8 mouse cellular contexts compared by ENCODE assay signal in genomic region chr15:97849116-97849911, GRCm38 (mm10). TPM values are rescaled to one million over a fixed set of nuclear protein-coding genes. Genes with fewer than 3 reads are reported as not detected.
A peak's percentile ranks its signal among the peaks of the same experiment; 100 is the strongest.
DNase-seq lines count a peak whose midpoint lies in the region; ATAC-seq and TF ChIP-seq lines count a peak whose summit lies in the region.

No protein-coding gene starts in this region.

- H3K9me3 ChIP-seq in forebrain, postnatal 0 days (ENCODE audit: low read length), result no peaks in the 10 kb centered on the region
- no peaks in the 10 kb centered on the region for H3K9me3 ChIP-seq in neural tube, embryonic 15.5 days (replicated peaks)

- H3K4me2 ChIP-seq in forebrain, postnatal 0 days (ENCODE audit: low read depth), result peak overlapping the region; percentile 50
- peak overlapping the region; percentile 75 for H3K4me2 ChIP-seq in neural tube, embryonic 15.5 days

- no peak for TF ChIP-seq POLR2A in lung, adult 2 months (IDR thresholded peaks at IDR 0.05; ENCODE audit: borderline replicate concordance, extremely low read depth, low read depth, low read length)

- H3K36me3 ChIP-seq in forebrain, postnatal 0 days (ENCODE audit: insufficient read depth), result no peaks in the 10 kb centered on the region
- H3K36me3 ChIP-seq in neural tube, embryonic 15.5 days, result no peaks in the 10 kb centered on the region

- no peaks in the 10 kb centered on the region for H3K27me3 ChIP-seq in forebrain, postnatal 0 days (ENCODE audit: insufficient read depth, low read length)
- H3K27me3 ChIP-seq in neural tube, embryonic 15.5 days (replicated peaks), result no peaks in the 10 kb centered on the region

- peak; percentile 98 for DNase-seq in MEL-GATA-1-ER (ENCODE audit: extremely low read depth, low read depth)
- peak; percentile 84 to 88 for DNase-seq in cerebellum, adult 18-20 months
- peak; percentile 97 for DNase-seq in forebrain, postnatal 0 days
- peak; percentile 93 for DNase-seq in heart, postnatal 4 days
- peak; percentile 86 to 87 for DNase-seq in layer of hippocampus, adult 2 months (ENCODE audit: low spot score in 2 of 2)
- peak; percentile 81 for DNase-seq in lung, adult 2 months
- DNase-seq in thymus, adult 18-20 months, result peak; percentile 58 to 80

- peak overlapping the region; percentile 67 for H3K27ac ChIP-seq in forebrain, postnatal 0 days (ENCODE audit: low read depth, low read length)
- peak overlapping the region; percentile 11; the same call in 1 of the 2 replicates for H3K27ac ChIP-seq in layer of hippocampus, adult 2 months
- H3K27ac ChIP-seq in neural tube, embryonic 15.5 days (replicated peaks), result peak overlapping the region; percentile 77

- peak; percentile 91 for TF ChIP-seq CTCF in forebrain, postnatal 0 days (IDR thresholded peaks at IDR 0.05; ENCODE audit: low read depth)
- TF ChIP-seq CTCF in layer of hippocampus, adult 2 months (conservative IDR thresholded peaks at IDR 0.05), result peak; percentile 85
- peak; percentile 76 for TF ChIP-seq CTCF in lung, adult 2 months (IDR thresholded peaks at IDR 0.05; ENCODE audit: insufficient read depth, low read length)

- peak overlapping the region; percentile 32 for H3K4me3 ChIP-seq in forebrain, postnatal 0 days (ENCODE audit: low read depth, low read length)
- peak overlapping the region; percentile 46 for H3K4me3 ChIP-seq in layer of hippocampus, adult 2 months
- peak overlapping the region; percentile 50 for H3K4me3 ChIP-seq in lung, adult 2 months (replicated peaks; ENCODE audit: extremely low read depth, low read depth, low read length)
- H3K4me3 ChIP-seq in neural tube, embryonic 15.5 days (replicated peaks), result peak overlapping the region; percentile 43

- no peaks in the 10 kb centered on the region for H3K4me1 ChIP-seq in forebrain, postnatal 0 days (ENCODE audit: insufficient read depth)
- no peaks in the 10 kb centered on the region for H3K4me1 ChIP-seq in lung, adult 2 months (ENCODE audit: control insufficient read depth, insufficient read depth, low read length)
- H3K4me1 ChIP-seq in neural tube, embryonic 15.5 days, result peaks cover 6% of the 10 kb centered on the region; the same call in 1 of the 2 replicates

- WGBS in forebrain, postnatal 0 days, result 7% methylated on average over 19 of the region's 19 CpGs
- WGBS in lung, adult 2 months, result 4% methylated on average over 19 of the region's 19 CpGs
- WGBS in neural tube, embryonic 15.5 days, result 7% methylated on average over 19 of the region's 19 CpGs

- H3K9ac ChIP-seq in forebrain, postnatal 0 days, result peak overlapping the region; percentile 41
- H3K9ac ChIP-seq in neural tube, embryonic 15.5 days (replicated peaks), result peak overlapping the region; percentile 38

- ATAC-seq in forebrain, postnatal 0 days, result peak; percentile 92
- peak; percentile 88 for ATAC-seq in neural tube, embryonic 15.5 days (ENCODE audit: low FRiP score)

RNA-seq across cellular contexts. Expression of gene Hdac7, which starts 5.0 kb away (rescaled TPM):
- total RNA-seq in forebrain, postnatal 0 days (2014; rRNA removed), result 20.7 and 29.4 TPM in 2 replicates
- 16.2 and 21.6 TPM in 2 replicates for polyA plus RNA-seq in forebrain, postnatal 0 days (2015; fragmentation: Nextera tagmentation; extraction: Ambion mirVana)
- total RNA-seq in heart, postnatal 4 days (2021), result 10 to 100 TPM; 51.6 to 52.0 TPM
- 10 to 100 TPM; 23.8 to 28.5 TPM for total RNA-seq in layer of hippocampus, adult 2 months (2021)
- polyA plus RNA-seq in lung, adult 2 months (2012; rRNA removed), result 254 and 294 TPM in 2 replicates
- 26.5 and 32.1 TPM in 2 replicates for polyA plus RNA-seq in neural tube, embryonic 15.5 days (2015; fragmentation: Nextera tagmentation; extraction: Ambion mirVana)

Comparison
In these comparisons a context has a peak if more than half of its experiments do, and no peak if none do; other contexts are left out.
1. Peak in every context shown above with its lines: DNase-seq, ATAC-seq, H3K4me3 ChIP-seq and H3K27ac ChIP-seq.
2. H3K27ac ChIP-seq: peak in every context shown above with its lines; median percentile 77 in neural tube, embryonic 15.5 days; 67 in forebrain, postnatal 0 days; 11 in layer of hippocampus, adult 2 months.